Mouse (Mus musculus): ENCODE data around the gene Mogs.

DNA sequence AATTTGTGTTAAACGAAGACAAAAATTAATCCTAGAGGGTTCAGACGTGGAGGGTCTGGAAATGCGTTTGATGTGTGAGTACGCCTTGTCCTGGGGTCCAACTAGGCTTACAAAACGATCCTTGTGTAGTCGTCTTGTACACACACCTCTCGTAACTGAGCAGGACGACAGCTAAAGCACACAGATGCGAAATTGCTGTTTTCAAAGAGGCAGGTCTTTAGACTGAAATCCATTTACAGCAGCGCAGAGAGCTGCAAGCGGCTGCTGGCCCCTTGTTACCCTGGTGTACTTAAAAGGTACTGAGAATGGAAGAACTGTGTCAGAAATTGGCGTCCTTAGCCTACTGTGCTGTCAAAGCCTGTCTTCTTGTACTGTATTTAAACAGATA, 50.9 kb downstream of the Mogs start:
- TF ChIP-seq CEBPB (IDR thresholded peaks at IDR 0.05; ENCODE audit: insufficient read depth, poor library complexity, severe bottlenecking) (no peak), POLR2A (IDR thresholded peaks at IDR 0.05; ENCODE audit: insufficient read length, low read depth) (no peak), MYOG (IDR thresholded peaks at IDR 0.05; ENCODE audit: control insufficient read depth in 1 of 3, insufficient read depth in 1 of 3, insufficient read length in 2 of 3, low read depth in 2 of 3) (no peak), E2F4 (IDR thresholded peaks at IDR 0.05; ENCODE audit: insufficient read depth) (no peak), TCF12 (IDR thresholded peaks at IDR 0.05; ENCODE audit: insufficient read depth, poor library complexity, severe bottlenecking) (no peak)
